Mouse (Mus musculus) Patski (cell line): ENCODE data around the gene Ppm1l. TPM values are rescaled to one million over a fixed set of nuclear protein-coding genes. Genes with fewer than 3 reads are reported as not detected.

ENCODE experiments used
- ATAC-seq: fragments of 100-300 bp; one replicate; pipeline ENCODE4 v1.8.0; 2021
- CTCF ChIA-PET: fragments of 350-600 bp; sonication (Branson Sonifier 250); formaldehyde crosslinking; loops from one replicate; lab custom pipeline; 2022; ENCODE audit warnings: inconsistent platforms; lab: Charles Lee
- POLR2A ChIA-PET: fragments of 350-600 bp; sonication (Branson Sonifier 250); formaldehyde crosslinking; loops from one replicate; lab custom pipeline; 2022; ENCODE audit warnings: antibody characterized with exemption, inconsistent platforms; lab: Charles Lee
- DNase-seq: peaks from one replicate; pipeline ENCODE4 v3.0.0-alpha.2; 2011; ENCODE audit warnings: low read depth, low spot score
- H3K27me3 ChIP-seq: fragments of 371-371 bp; one replicate; pipeline ENCODE4 v1.5.1; 2021
- CTCF ChIP-seq: fragments of 100-300 bp; IDR thresholded peaks from one replicate; pipeline ENCODE4 v1.5.1; 2021
- in situ Hi-C: fragments of 300-500 bp; cut with MboI; formaldehyde crosslinking; loops from 3 replicates; pipeline ENCODE4 v1.11.1; 2018; ENCODE audit warnings: low pct_unique_long_range_greater_than_20kb, mixed read lengths
- polyA plus RNA-seq: library from polyadenylated mRNA; unstranded; gene quantifications from one replicate; pipeline ENCODE4 v1.2.3, GENCODE M21; 2021

Gene Ppm1l
- polyA plus RNA-seq, 1 experiment from 2014 or later, result 21.9 TPM

GRCm38 (mm10) chr3:69598261-69599165, 281.9 kb downstream of the Ppm1l start, which contains the start of gene B3galnt1:
Gene B3galnt1 (minus strand): TSS chr3:69598960.
- in situ Hi-C loops, result no loop called here
- peaks cover 26% of the 10 kb centered on the region for H3K27me3 ChIP-seq
- DNase-seq (peak; percentile 6), ATAC-seq (peak; percentile 63)
- POLR2A ChIA-PET, result interaction anchor here (0.6 kb wide), 1 partner anchor 314 kb away, joined by 3 read pairs; no protein-coding TSS in a partner anchor
- CTCF ChIA-PET, result interaction anchor here (1.1 kb wide), 1 partner anchor 104 kb away, joined by 3 read pairs; no protein-coding TSS in a partner anchor
- peak; percentile 74 for TF ChIP-seq CTCF

- ATAC-seq, result peak; percentile 5
- no peak for DNase-seq
- in situ Hi-C loops, result no loop called here
- peaks cover 26% of the 10 kb centered on the region for H3K27me3 ChIP-seq
- ChIA-PET CTCF (no interaction called here), POLR2A (no interaction called here)
- TF ChIP-seq CTCF, result no peak
Observed at GRCm38 (mm10) chr3:69599166-69599500, 282.5 kb downstream of the Ppm1l start.

DNA sequence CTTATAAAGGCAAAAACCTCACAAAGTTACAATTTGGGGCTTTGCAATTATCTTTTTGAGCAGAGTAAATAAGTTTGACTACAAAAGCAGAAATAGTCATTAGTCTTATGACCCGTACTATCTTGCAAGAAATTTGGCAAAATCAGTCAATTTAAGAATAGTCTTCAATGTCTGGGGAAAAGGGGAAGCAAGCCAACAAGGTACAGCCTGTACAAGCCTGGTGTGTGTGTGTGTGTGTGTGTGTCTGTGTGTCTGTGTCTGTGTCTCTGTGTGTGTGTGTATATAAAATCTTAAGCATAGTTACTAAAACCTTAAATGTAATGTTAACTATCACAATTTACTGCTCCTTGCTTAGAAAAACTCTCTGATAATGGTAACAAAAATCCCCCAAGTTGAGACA, 290.3 kb downstream of the Ppm1l start:
- TF ChIP-seq CTCF, result no peak
- in situ Hi-C loops, result no loop called here
- CTCF ChIA-PET, result no interaction called here
- DNase-seq (no peak), ATAC-seq (no peak)
- peaks cover 6% of the 10 kb centered on the region for H3K27me3 ChIP-seq
- POLR2A ChIA-PET, result no interaction called here

- ChIA-PET POLR2A (no interaction called here), CTCF (no interaction called here)
- TF ChIP-seq CTCF, result no peak
- DNase-seq, result no peak
- H3K27me3 ChIP-seq, result peaks cover 6% of the 10 kb centered on the region
- ATAC-seq, result no peak
- in situ Hi-C loops, result no loop called here
Observed at GRCm38 (mm10) chr3:69607468-69607867, 290.8 kb downstream of the Ppm1l start.

DNA sequence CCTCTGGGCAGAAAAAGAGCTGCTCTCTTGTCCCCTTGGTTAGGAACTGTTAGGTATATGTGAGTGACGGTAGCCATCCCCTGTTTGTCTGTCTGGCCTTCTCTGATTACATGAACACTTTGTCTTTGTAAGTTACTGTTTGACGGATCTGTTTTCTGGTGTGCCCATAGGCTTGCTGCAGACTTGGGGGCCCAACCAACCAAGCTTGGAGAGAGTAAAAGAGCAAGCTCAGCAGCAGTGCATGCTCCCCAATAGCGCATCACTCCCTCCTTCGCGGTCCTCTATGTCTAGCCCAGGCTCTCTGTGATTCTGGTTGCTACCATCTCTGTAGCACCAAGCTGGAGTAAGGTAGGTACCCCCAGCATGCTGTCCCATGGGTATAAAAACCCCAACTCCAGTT, 291.2 kb downstream of the Ppm1l start:
- POLR2A ChIA-PET, result no interaction called here
- in situ Hi-C loops, result no loop called here

More for the DNA sequence above, 291.2 kb downstream of the Ppm1l start:
- no peak for ATAC-seq
- CTCF ChIA-PET, result interaction anchor here (1.4 kb wide), 1 partner anchor 93 kb away, joined by 4 read pairs; no protein-coding TSS in a partner anchor
- no peak for TF ChIP-seq CTCF
- peaks cover 6% of the 10 kb centered on the region for H3K27me3 ChIP-seq
- no peak for DNase-seq

Other genes starting within 250 kb of the Ppm1l start
- gene Kpna4, start 189.7 kb upstream of the Ppm1l start, polyA plus RNA-seq, result 83.1 TPM
- not detected for gene Arl14, start 94.4 kb upstream of the Ppm1l start, polyA plus RNA-seq